Mouse (Mus musculus) small intestine, adult 2 months (tissue): ENCODE results near the gene Cacng8.
"Not testable (repeated sequence)": the region's sequence is repeated elsewhere in the genome, so short reads cannot be mapped to it uniquely, and the experiment has no call there.

Source experiments
- CTCF ChIP-seq: fragments of 200-500 bp; IDR thresholded peaks from 2 replicates; pipeline ENCODE4 v1.5.1; 2012; ENCODE audit warnings: low read depth, mild to moderate bottlenecking, control low read depth, inconsistent platforms, low read length, moderate library complexity, mixed read lengths; ENCODE audit not compliant: insufficient replicate concordance, insufficient read length; ENCODE audit errors: extremely low read depth
- POLR2A ChIP-seq: fragments of 200-500 bp; IDR thresholded peaks from 2 replicates; pipeline ENCODE4 v1.6.1; 2012; ENCODE audit warnings: low read depth, mild to moderate bottlenecking, control low read depth, inconsistent platforms, low read length, moderate library complexity

DNA sequence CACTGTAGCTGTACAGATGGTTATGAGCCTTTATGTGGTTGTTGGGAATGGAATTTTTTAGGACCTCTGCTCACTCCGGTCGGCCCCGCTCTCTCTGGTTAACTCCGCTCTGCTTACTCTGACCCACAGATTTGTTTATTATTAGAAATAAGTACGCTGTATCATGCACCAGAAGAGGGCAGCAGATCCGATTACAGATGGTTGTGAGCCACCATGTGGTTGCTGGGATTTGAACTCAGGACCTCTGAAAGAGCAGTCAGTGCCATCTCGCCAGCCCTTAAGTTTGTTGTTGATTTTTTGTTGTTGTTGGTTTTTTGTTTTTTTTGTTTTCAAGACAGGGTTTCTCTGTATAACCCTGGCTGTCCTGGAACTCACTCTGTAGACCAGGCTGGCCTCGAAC lies 7.9 kb downstream of the Cacng8 start:
- not testable (repeated sequence) for TF ChIP-seq POLR2A, CTCF
